Comparison of ENCODE assay signal across 9 mouse cellular contexts in the genomic region with DNA sequence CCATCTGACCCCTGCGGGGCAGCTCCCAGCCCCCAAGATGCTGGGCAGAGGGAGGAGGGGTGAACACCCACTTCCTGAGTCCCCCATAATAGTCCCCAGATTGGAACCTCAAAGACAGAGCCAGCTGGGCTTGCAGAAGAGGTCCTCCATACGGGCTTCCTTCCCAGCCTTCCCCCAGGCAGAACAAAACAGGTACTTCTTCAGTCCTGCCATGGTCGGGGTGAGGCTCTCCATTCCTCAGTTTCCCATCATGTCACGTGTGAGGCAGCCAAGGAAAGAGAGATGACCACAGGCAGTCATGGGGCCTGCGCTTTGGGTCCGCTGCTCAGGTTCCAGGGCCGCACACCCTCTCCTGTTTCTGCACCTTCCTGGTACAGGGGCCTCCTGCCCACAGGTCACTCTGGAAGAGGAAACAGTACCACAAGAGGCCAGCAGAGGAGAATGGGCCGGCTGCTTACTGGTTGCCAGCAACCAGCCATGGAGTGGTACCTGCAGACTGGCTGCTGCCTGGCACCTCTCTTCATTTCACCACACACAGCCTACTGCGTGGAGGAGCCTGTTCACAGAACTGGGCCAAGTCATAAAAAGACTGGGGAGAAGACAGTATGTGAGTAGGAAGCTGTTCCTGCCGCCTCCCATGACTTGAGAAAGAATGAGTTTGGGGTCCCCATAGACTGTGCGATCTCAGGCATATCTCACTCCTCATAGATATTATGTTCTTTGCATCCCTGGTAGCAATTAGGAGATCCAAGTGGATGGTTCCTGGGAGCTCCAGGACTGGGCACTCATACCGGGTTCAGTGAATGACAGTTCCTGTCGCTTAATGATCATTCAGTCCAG. TPM values are rescaled to one million over a fixed set of nuclear protein-coding genes. Genes with fewer than 3 reads are reported as not detected.
DNase-seq lines count a peak whose midpoint lies in the region; ATAC-seq lines count a peak whose summit lies in the region.
"Had no signal": no experiment of that assay in that cellular context is flagged by ENCODE, and none has a peak within 500 bp of the region (broad histone marks: within the 10 kb centered on the region; RNA-seq: fewer than 3 reads in every experiment).

No protein-coding gene starts in this region.

- no peaks in the 10 kb centered on the region for H3K9me3 ChIP-seq in lung, embryonic 16.5 days (ENCODE audit: control insufficient read depth, low read length)
- no peaks in the 10 kb centered on the region for H3K9me3 ChIP-seq in embryonic facial prominence, embryonic 13.5 days
- H3K9me3 ChIP-seq in intestine, embryonic 14.5 days (ENCODE audit: control insufficient read depth, low read length) = no peaks in the 10 kb centered on the region
- H3K9me3 ChIP-seq in midbrain, embryonic 13.5 days = no peaks in the 10 kb centered on the region

- no peak overlapping the region for H3K4me2 ChIP-seq in lung, embryonic 16.5 days (ENCODE audit: low read depth, low read length)
- H3K4me2 ChIP-seq in embryonic facial prominence, embryonic 13.5 days = no peak overlapping the region
- no peak overlapping the region for H3K4me2 ChIP-seq in intestine, embryonic 14.5 days (ENCODE audit: low read length)
- H3K4me2 ChIP-seq in midbrain, embryonic 13.5 days (replicated peaks) = no peak overlapping the region

- WGBS in lung, embryonic 16.5 days = 62% methylated on average over 13 of the region's 13 CpGs
- WGBS in embryonic facial prominence, embryonic 13.5 days = 39% methylated on average over 13 of the region's 13 CpGs
- 59% methylated on average over 13 of the region's 13 CpGs for WGBS in intestine, embryonic 14.5 days
- 61% methylated on average over 13 of the region's 13 CpGs for WGBS in midbrain, embryonic 13.5 days

- H3K36me3 ChIP-seq in lung, embryonic 16.5 days (ENCODE audit: control insufficient read depth, insufficient read depth, low read length) = no peaks in the 10 kb centered on the region
- no peaks in the 10 kb centered on the region for H3K36me3 ChIP-seq in embryonic facial prominence, embryonic 13.5 days
- no peaks in the 10 kb centered on the region for H3K36me3 ChIP-seq in intestine, embryonic 14.5 days (ENCODE audit: control insufficient read depth, insufficient read depth, low read length)
- no peaks in the 10 kb centered on the region for H3K36me3 ChIP-seq in midbrain, embryonic 13.5 days

- peak; percentile 13; the same call in 1 of the 2 replicates for ATAC-seq in lung, embryonic 16.5 days (ENCODE audit: low read depth)
- ATAC-seq in embryonic facial prominence, embryonic 13.5 days (ENCODE audit: insufficient number of reproducible peaks, insufficient read depth, low FRiP score, low TSS enrichment, low read depth) = peak; percentile 17; the same call in 1 of the 2 replicates
- peak; percentile 32; the same call in 1 of the 2 replicates for ATAC-seq in intestine, embryonic 14.5 days (replicated peaks; ENCODE audit: low FRiP score, low TSS enrichment, low read depth)
- ATAC-seq in midbrain, embryonic 13.5 days = peak; percentile 38

- no peak for DNase-seq in lung, postnatal 4 days
- no peak for DNase-seq in intestine, embryonic 14.5 days (ENCODE audit: low spot score)
- DNase-seq in MN1 (ENCODE audit: low spot score) = no peak
- DNase-seq in spleen, adult 12 weeks (ENCODE audit: low spot score) = no peak
- DNase-seq in gastrocnemius, adult 8-10 months (ENCODE audit: low spot score in 2 of 2) = no peak

- H3K4me3 ChIP-seq in lung, embryonic 16.5 days (ENCODE audit: low read length) = no peak overlapping the region
- H3K4me3 ChIP-seq in embryonic facial prominence, embryonic 13.5 days = no peak overlapping the region
- H3K4me3 ChIP-seq in intestine, embryonic 14.5 days (ENCODE audit: low read depth, low read length) = no peak overlapping the region
- no peak overlapping the region for H3K4me3 ChIP-seq in midbrain, embryonic 13.5 days (replicated peaks)

- no peak overlapping the region for H3K27ac ChIP-seq in lung, embryonic 16.5 days (ENCODE audit: low read length)
- 0 out of 2 replicates have a peak overlapping the region, but pooled peaks have one; percentile 2 for H3K27ac ChIP-seq in embryonic facial prominence, embryonic 13.5 days
- no peak overlapping the region for H3K27ac ChIP-seq in intestine, embryonic 14.5 days (ENCODE audit: low read depth)
- H3K27ac ChIP-seq in midbrain, embryonic 13.5 days = no peak overlapping the region

- H3K4me1 ChIP-seq in lung, embryonic 16.5 days (replicated peaks; ENCODE audit: control insufficient read depth, insufficient read depth, low read length) = no peaks in the 10 kb centered on the region
- peaks cover 40% of the 10 kb centered on the region for H3K4me1 ChIP-seq in embryonic facial prominence, embryonic 13.5 days
- no peaks in the 10 kb centered on the region; the same call in 1 of the 2 replicates for H3K4me1 ChIP-seq in intestine, embryonic 14.5 days (replicated peaks; ENCODE audit: control insufficient read depth, insufficient read depth, low read length)
- 0 out of 2 replicates have a peak, but pooled peaks cover 4% of the 10 kb centered on the region for H3K4me1 ChIP-seq in midbrain, embryonic 13.5 days (replicated peaks)

- H3K27me3 ChIP-seq in lung, embryonic 16.5 days (ENCODE audit: control insufficient read depth, insufficient read depth, low read depth, low read length) = no peaks in the 10 kb centered on the region
- peaks cover 8% of the 10 kb centered on the region; the same call in 1 of the 2 replicates for H3K27me3 ChIP-seq in embryonic facial prominence, embryonic 13.5 days
- H3K27me3 ChIP-seq in intestine, embryonic 14.5 days (replicated peaks; ENCODE audit: control insufficient read depth, insufficient read depth, low read length) = no peaks in the 10 kb centered on the region
- H3K27me3 ChIP-seq in midbrain, embryonic 13.5 days = no peaks in the 10 kb centered on the region
- H3K27me3 ChIP-seq: Patski had no signal

- H3K9ac ChIP-seq in lung, embryonic 16.5 days (ENCODE audit: low read length) = no peak overlapping the region
- no peak overlapping the region for H3K9ac ChIP-seq in embryonic facial prominence, embryonic 13.5 days
- H3K9ac ChIP-seq in intestine, embryonic 14.5 days (ENCODE audit: low read length) = no peak overlapping the region
- H3K9ac ChIP-seq in midbrain, embryonic 13.5 days (replicated peaks) = no peak overlapping the region

RNA-seq across cellular contexts. Expression of gene Phykpl, which starts 45.4 kb away (rescaled TPM):
- polyA plus RNA-seq in lung, embryonic 16.5 days (2015; fragmentation: Nextera tagmentation; extraction: Ambion mirVana) = 17.6 and 18.9 TPM in 2 replicates
- 19.0 and 21.3 TPM in 2 replicates for polyA plus RNA-seq in embryonic facial prominence, embryonic 13.5 days (2015; fragmentation: Nextera tagmentation; extraction: Ambion mirVana)
- 21.5 and 22.8 TPM in 2 replicates for polyA plus RNA-seq in intestine, embryonic 14.5 days (2014; fragmentation: Nextera tagmentation; extraction: Ambion mirVana)
- polyA plus RNA-seq in midbrain, embryonic 13.5 days (2015; fragmentation: Nextera tagmentation; extraction: Ambion mirVana) = 13.3 and 14.6 TPM in 2 replicates
- total RNA-seq in gastrocnemius, adult 8-10 months (2022) = 10 to 100 TPM in 3 of 4 experiments, 1 to 10 TPM in 1; 9.4 to 13.5 (median 12.8) TPM
